Mouse (Mus musculus): ENCODE results near the gene Mcf2l.

GRCm38 (mm10) chr8:12892882-12893446 lies 19.4 kb downstream of the Mcf2l start:
- TF ChIP-seq POLR2A (IDR thresholded peaks at IDR 0.05; ENCODE audit: control insufficient read depth, extremely low read depth, insufficient read depth, low read length, poor library complexity) (no peak), CTCF (IDR thresholded peaks at IDR 0.05; ENCODE audit: borderline replicate concordance, control insufficient read depth, extremely low read depth, insufficient read depth, low read length, poor library complexity) (no peak)

Data from thymus, adult 2 months (tissue).